Mouse (Mus musculus): ENCODE results near the gene Tia1. TPM values are rescaled to one million over a fixed set of nuclear protein-coding genes. Genes with fewer than 3 reads are reported as not detected.
A peak's percentile ranks its signal among the peaks of the same experiment; 100 is the strongest.

Gene Tia1
- total and polyA plus RNA-seq, 2 experiments from 2014 or later, result 148 to 190 TPM

- no peaks in the 10 kb centered on the region for H3K9me3 ChIP-seq (ENCODE audit: low read length)
- no peaks in the 10 kb centered on the region for H3K36me3 ChIP-seq (ENCODE audit: insufficient read depth, low read length)
- H3K4me1 ChIP-seq (ENCODE audit: insufficient read depth, low read length), result peaks cover 10% of the 10 kb centered on the region
- peak overlapping the region; percentile 64 for H3K4me2 ChIP-seq (ENCODE audit: low read depth, low read length)
- 89% methylated on average over 3 of the region's 3 CpGs for WGBS
- ATAC-seq, result no peak
- DNase-seq (ENCODE audit: low spot score), result no peak
- H3K4me3 ChIP-seq (ENCODE audit: low read length), result no peak overlapping the region
- H3K27me3 ChIP-seq (ENCODE audit: insufficient read depth, low read length), result no peaks in the 10 kb centered on the region
- H3K27ac ChIP-seq, result peak overlapping the region; percentile 94
- peak overlapping the region; percentile 47; the same call in 1 of the 2 replicates for H3K9ac ChIP-seq (replicated peaks; ENCODE audit: low read length)
- TF ChIP-seq CTCF (IDR thresholded peaks at IDR 0.05; ENCODE audit: low read depth), result no peak
Observed at GRCm38 (mm10) chr6:86471317-86471716, 67.3 kb downstream of the Tia1 start.

GRCm38 (mm10) chr6:86471760-86472099 is 67.7 kb downstream of the Tia1 start:
- Histone ChIP-seq H3K27me3 (ENCODE audit: insufficient read depth, low read length) (no peaks in the 10 kb centered on the region), H3K4me1 (ENCODE audit: insufficient read depth, low read length) (peaks cover 10% of the 10 kb centered on the region), H3K9me3 (ENCODE audit: low read length) (no peaks in the 10 kb centered on the region), H3K36me3 (ENCODE audit: insufficient read depth, low read length) (no peaks in the 10 kb centered on the region), H3K9ac (replicated peaks; ENCODE audit: low read length) (peak overlapping the region; percentile 47), H3K27ac (peak overlapping the region; percentile 94), H3K4me3 (ENCODE audit: low read length) (peak overlapping the region; percentile 33), H3K4me2 (ENCODE audit: low read depth, low read length) (peak overlapping the region; percentile 64)
- 21% methylated on average over 9 of the region's 9 CpGs for WGBS
- TF ChIP-seq CTCF (IDR thresholded peaks at IDR 0.05; ENCODE audit: low read depth), result no peak
- ATAC-seq, result peak; percentile 41
- DNase-seq (ENCODE audit: low spot score), result no peak

- peak overlapping the region; percentile 53 for H3K9ac ChIP-seq (replicated peaks; ENCODE audit: low read length)
- peak; percentile 96 for TF ChIP-seq CTCF (IDR thresholded peaks at IDR 0.05; ENCODE audit: low read depth)
- peak overlapping the region; percentile 33 for H3K4me3 ChIP-seq (ENCODE audit: low read length)
- H3K27me3 ChIP-seq (ENCODE audit: insufficient read depth, low read length), result no peaks in the 10 kb centered on the region
- ATAC-seq, result peak; percentile 96
- H3K4me2 ChIP-seq (ENCODE audit: low read depth, low read length), result peak overlapping the region; percentile 64
- no peaks in the 10 kb centered on the region for H3K9me3 ChIP-seq (ENCODE audit: low read length)
- H3K36me3 ChIP-seq (ENCODE audit: insufficient read depth, low read length), result no peaks in the 10 kb centered on the region
- DNase-seq (ENCODE audit: low spot score), result peak; percentile 100
- peaks cover 10% of the 10 kb centered on the region for H3K4me1 ChIP-seq (ENCODE audit: insufficient read depth, low read length)
- H3K27ac ChIP-seq, result peak overlapping the region; percentile 94
- under 1% methylated on average over 56 of the region's 56 CpGs for WGBS
Observed at GRCm38 (mm10) chr6:86472100-86472955, 68.3 kb downstream of the Tia1 start.

GRCm38 (mm10) chr6:86473077-86473476 is 69.1 kb downstream of the Tia1 start:
- Histone ChIP-seq H3K27me3 (ENCODE audit: insufficient read depth, low read length) (no peaks in the 10 kb centered on the region), H3K4me3 (ENCODE audit: low read length) (peak overlapping the region; percentile 33), H3K36me3 (ENCODE audit: insufficient read depth, low read length) (no peaks in the 10 kb centered on the region), H3K4me2 (ENCODE audit: low read depth, low read length) (peak overlapping the region; percentile 64), H3K27ac (peak overlapping the region; percentile 94), H3K4me1 (ENCODE audit: insufficient read depth, low read length) (peaks cover 10% of the 10 kb centered on the region), H3K9me3 (ENCODE audit: low read length) (no peaks in the 10 kb centered on the region), H3K9ac (replicated peaks; ENCODE audit: low read length) (peak overlapping the region; percentile 53)
- no peak; the same call in 1 of the 2 replicates for TF ChIP-seq CTCF (IDR thresholded peaks at IDR 0.05; ENCODE audit: low read depth)
- WGBS, result 51% methylated on average over 7 of the region's 7 CpGs
- ATAC-seq (no peak), DNase-seq (ENCODE audit: low spot score) (no peak)

GRCm38 (mm10) chr6:86474072-86474471 is 70.1 kb downstream of the Tia1 start:
- H3K27ac ChIP-seq, result no peak overlapping the region
- DNase-seq (ENCODE audit: low spot score) (no peak), ATAC-seq (no peak)
- H3K4me3 ChIP-seq (ENCODE audit: low read length), result no peak overlapping the region
- no peaks in the 10 kb centered on the region for H3K36me3 ChIP-seq (ENCODE audit: insufficient read depth, low read length)
- no peaks in the 10 kb centered on the region for H3K9me3 ChIP-seq (ENCODE audit: low read length)
- no peaks in the 10 kb centered on the region for H3K27me3 ChIP-seq (ENCODE audit: insufficient read depth, low read length)
- WGBS, result over 99% methylated on average over 5 of the region's 5 CpGs
- TF ChIP-seq CTCF (IDR thresholded peaks at IDR 0.05; ENCODE audit: low read depth), result no peak
- peaks cover 10% of the 10 kb centered on the region for H3K4me1 ChIP-seq (ENCODE audit: insufficient read depth, low read length)
- H3K9ac ChIP-seq (replicated peaks; ENCODE audit: low read length), result no peak overlapping the region
- no peak overlapping the region for H3K4me2 ChIP-seq (ENCODE audit: low read depth, low read length)

- no peak overlapping the region for H3K9ac ChIP-seq (replicated peaks; ENCODE audit: low read length)
- H3K4me2 ChIP-seq (ENCODE audit: low read depth, low read length), result no peak overlapping the region
- H3K27ac ChIP-seq, result no peak overlapping the region
- H3K4me1 ChIP-seq (ENCODE audit: insufficient read depth, low read length), result peaks cover 10% of the 10 kb centered on the region
- H3K36me3 ChIP-seq (ENCODE audit: insufficient read depth, low read length), result no peaks in the 10 kb centered on the region
- H3K9me3 ChIP-seq (ENCODE audit: low read length), result no peaks in the 10 kb centered on the region
- no peaks in the 10 kb centered on the region for H3K27me3 ChIP-seq (ENCODE audit: insufficient read depth, low read length)
- no peak for DNase-seq (ENCODE audit: low spot score)
- no peak overlapping the region for H3K4me3 ChIP-seq (ENCODE audit: low read length)
- no peak for TF ChIP-seq CTCF (IDR thresholded peaks at IDR 0.05; ENCODE audit: low read depth)
- no peak for ATAC-seq
Observed at GRCm38 (mm10) chr6:86474646-86475181, 70.7 kb downstream of the Tia1 start.

All from hindbrain, postnatal 0 days (tissue).